Mouse (Mus musculus) yolk sac, embryonic 10.5 days (tissue): Measurements from ENCODE around the gene Cnep1r1.

Experiments used
- DNase-seq: peaks from one replicate; pipeline ENCODE4 v3.0.0-alpha.2; 2017; ENCODE audit warnings: low spot score

Gene Cnep1r1

DNA sequence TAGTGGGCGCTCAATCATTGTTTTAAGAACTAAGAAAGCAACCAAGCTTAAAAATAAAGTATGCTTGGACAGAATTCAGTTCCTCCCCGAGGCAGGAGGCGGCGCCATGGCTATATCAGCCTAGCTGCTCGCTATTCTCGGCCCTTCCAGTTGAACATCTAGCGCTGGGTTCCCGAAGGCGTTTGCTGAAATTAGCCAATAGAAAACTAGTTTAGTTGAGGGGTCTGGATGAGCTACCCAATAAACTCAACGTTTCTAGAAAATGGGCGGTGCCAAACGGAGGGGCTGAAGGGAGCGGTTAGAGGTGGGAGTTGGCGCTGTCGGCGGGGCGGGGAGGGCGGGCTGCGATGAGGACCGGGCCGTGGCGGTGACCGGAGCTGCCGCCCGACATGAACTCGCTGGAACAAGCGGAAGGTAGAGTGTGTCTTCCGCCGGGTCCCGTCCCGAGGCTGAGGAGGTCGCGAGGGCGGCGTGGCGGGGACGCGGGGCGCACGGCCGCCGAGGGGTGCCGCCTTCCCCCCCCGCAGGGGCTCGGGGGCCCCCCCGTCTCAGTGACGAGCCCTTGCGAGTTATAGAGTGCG, at the start of gene Cnep1r1:
Gene Cnep1r1, plus strand, starts transcription at position 314 of the 581 bp plus-strand sequence.
- DNase-seq = peak; percentile 98

DNA sequence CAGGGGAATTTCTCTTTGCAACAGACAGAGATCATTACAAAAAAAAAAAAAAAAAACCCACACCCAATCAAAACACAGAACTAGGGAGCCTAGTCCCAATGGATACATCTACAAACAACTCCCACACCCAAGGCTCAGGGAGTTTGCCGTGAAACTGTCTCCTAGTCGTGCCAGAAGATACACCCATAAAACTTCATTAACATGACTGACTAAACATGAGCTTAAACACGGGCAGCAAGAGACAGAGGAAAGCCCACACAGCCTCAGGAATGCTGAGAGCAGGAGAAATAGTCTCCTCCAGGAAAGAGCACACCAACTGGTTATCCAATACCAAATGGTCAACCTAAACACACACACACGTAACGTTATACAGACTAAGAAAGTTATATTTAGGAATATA, 36.4 kb upstream of the Cnep1r1 start:
- DNase-seq = no peak

DNA sequence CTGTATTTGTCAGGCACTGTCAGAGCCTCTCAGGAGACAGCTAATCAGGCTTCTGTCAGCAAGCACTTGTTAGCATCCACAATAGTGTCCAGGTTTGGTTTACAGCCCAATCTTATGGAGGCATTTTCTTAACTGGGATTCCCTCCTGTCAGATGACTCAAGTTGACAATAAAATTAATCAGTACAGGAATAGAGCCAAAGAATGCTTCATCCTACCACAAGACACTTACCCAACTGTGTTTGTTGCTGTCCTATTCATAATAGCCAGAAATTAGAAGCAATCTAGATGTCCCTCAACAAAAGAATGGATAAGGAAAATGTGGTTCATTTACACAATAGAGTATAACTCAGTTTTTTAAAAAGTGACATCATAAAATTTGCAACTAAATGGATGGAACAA, 30.6 kb upstream of the Cnep1r1 start:
- DNase-seq = no peak

DNA sequence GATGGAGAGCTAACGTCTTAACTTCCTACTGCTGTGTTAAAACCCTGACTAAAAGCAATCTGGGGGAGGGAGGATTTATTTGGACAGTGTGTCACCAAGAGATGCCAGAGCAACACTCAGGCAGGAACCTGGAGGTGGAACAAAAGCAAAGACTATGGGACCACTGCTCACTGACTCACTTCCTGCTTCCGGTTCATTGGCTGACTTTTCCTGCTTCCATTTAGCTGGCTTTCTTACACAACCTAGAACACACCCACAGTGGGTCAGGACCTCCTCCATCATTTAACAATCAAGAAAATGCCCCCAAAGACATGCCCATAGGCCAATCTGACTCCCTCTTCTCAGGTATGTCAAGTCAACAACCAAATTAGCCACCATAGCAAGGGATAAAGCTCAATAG, 26.9 kb upstream of the Cnep1r1 start:
- no peak for DNase-seq

DNA sequence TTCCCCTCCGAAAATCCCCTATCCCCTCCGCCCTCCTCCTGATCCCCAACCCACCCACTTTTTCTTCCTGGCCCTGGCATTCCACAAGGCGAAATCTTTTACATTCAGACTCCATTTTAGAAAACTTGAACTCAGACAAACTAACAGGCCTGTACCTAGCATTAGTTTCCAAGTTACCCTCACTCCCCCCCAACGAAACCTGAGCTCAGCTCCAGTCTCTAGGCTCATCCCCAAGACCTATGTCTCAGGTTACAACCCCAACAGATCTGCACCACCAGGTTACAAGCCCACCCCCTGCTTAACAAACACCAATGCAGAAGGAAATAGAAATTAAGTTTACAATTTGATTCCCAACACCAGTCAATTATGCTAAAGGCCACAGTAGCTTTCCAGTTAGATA, 25.2 kb upstream of the Cnep1r1 start:
- peak; percentile 5 for DNase-seq

DNA sequence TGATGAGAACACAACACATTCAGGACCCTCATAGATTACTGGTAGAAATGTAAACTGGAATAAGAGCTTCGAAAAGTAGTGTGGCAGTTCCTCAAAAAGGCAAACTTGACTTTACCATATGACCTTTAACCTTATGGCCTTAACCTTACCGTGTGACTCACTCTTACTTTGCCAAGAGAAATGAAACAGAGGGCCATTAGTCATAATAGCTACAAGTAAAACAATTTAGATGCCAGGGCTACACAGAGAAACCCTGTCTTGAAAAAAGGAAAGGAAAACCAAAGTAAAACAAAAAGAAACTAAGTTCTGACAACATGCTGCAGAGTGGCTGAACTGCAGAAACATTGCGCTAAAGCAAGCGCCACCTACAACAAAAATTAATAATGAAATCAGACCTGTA, 19.7 kb upstream of the Cnep1r1 start:
- DNase-seq = no peak

DNA sequence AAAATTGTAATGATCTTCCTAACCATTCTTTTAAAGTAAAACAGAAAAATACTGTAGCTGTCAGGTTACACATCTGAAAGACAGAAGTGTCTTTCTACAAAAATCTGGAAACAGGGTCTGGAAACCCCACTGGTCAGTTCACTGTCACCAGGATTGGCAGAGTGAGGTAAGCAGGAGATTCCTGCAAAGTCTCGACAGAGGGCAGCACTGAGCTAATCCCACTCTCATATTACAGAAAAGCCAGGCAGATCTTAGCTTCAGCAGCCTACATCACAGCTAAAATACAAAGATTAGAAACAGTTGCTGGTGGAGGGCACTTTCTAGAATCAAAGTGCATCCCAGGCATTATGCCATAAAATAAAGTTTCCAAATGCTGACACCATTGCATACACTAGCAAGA, 19.0 kb upstream of the Cnep1r1 start:
- no peak for DNase-seq

DNA sequence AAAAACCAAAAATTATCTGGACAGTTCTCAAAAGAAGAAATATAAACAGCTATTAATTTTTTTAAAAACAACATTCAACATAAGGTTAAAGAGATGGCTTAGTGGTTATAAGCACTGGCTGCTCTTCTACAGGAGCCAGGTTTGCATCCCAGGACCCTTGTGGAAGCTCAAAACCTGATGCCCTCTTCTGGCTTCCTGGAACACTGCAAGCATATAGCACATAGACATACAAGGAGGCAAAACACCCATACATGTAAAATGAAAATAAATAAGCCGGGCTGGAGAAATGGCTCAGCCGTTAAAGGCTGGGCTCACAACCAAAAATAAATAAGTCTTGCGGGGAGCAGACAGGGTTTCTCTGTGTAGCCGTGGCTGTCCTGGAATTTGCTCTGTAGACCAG, 9.3 kb upstream of the Cnep1r1 start:
- DNase-seq = no peak

DNA sequence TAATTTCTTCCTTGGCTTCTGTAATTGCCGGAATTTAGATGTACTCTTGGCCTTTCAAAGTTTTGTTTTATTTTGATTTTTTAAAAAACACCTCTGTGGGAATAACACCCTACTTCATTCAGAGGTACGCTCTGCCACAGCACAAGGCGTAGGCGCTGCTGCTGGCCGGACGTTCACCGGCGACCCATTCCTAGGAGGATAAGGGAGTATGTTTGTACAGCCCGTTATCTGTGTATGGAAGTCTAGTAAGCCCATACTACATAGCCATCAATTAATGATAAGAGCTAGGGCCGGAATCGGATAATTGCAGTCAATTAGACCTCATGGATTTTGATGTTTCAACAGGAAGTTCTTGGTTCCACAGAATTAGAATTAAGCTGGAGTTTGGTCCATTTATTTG, 507 bp downstream of the Cnep1r1 start:
- DNase-seq = no peak

DNA sequence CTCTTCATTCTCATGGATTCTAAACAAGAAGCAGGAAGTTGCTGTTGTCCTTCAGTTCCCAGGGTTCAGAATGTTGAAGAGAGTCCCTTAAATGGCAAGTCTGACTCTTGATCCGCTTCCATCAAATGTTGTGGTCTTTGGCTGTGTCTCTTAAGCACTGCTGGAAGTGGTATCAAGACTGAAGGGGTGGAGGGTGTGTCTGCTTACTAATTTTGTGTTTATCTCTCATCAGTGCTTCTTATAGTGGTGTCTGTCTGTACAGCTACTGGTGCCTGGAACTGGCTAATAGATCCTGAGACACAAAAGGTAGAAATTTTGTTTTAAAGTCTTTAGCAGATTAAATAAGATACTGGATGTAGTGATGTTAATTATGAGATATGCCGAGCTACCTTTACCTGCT, 6.3 kb downstream of the Cnep1r1 start:
- DNase-seq = no peak

DNA sequence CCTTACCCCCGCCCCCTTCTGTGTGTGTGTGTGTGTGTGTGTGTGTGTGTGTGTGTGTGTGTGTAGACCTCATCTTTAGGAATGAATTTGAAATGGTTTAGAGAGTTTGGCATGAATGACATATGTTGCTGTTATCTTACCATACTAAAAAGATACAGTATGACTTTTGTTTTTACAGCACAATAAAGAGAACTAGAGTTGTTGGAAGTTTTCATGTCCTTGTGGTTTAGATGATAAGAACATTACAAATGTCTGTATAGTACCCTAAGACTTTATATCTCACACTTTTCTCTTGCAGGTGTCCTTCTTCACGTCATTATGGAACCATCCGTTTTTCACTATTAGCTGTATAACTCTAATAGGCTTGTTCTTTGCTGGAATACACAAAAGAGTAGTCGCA, 10.8 kb downstream of the Cnep1r1 start:
- DNase-seq = no peak

DNA sequence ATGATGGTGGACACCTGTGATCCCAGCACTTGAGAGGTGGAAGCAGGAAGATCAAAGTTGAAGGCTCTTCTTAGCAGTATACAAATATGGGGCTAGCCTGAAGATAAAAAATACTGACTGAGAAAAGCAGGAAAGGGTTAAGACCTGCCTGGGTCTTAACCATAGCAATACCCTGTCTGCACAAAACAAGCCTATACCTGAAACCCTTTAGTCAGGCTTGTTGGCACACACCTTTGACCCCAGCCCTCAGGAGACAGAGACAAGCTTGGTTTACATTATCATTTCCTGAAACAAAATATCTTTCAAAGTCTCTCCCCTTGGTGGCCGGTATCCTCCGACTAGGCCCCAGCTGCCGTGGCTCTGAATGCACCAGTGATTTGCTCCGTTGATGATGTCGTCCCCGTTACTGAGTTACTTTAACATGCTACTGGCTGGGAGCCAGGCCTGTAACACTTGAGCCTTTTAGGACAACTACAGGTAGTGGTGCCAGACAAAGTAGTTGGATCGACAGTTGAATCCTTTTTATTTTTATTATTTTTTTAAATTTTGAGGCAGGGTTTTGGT, 12.3 kb downstream of the Cnep1r1 start:
- DNase-seq = peak; percentile 8

DNA sequence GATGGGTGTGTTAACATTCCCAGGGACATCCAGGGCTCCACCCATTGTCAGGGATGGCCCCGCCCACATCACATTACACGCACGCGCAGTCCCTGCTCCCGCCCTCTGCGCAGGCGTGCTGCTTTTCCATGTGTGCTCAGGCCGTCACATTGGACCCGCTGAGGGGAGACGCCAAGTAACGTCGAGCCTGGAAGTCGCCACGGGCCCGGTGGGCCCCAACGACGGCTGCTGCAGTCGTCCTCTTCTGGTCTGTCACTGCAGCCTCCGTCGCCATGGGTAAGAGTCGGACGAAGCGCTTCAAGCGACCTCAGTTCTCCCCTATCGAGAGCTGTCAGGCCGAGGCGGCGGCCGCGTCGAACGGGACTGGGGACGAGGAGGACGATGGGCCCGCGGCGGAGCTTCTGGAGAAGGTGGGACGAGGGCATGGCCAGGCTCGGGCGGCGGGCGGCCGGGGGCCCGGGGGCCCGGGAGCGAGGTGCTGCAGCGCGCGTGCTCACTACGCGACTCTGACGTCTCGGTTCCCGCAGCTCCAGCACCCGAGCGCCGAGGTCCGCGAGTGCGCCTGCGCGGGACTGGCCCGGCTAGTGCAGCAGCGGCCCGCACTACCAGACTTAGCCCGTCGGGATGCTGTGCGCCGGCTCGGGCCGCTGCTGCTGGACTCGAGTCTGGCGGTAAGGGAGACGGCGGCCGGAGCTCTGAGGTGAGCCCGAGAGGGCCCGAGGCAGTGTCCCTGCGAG, 19.3 kb downstream of the Cnep1r1 start, which contains the start of gene Heatr3:
Gene Heatr3, plus strand, starts transcription at position 108 of the 737 bp plus-strand sequence.
- peak; percentile 95 for DNase-seq

DNA sequence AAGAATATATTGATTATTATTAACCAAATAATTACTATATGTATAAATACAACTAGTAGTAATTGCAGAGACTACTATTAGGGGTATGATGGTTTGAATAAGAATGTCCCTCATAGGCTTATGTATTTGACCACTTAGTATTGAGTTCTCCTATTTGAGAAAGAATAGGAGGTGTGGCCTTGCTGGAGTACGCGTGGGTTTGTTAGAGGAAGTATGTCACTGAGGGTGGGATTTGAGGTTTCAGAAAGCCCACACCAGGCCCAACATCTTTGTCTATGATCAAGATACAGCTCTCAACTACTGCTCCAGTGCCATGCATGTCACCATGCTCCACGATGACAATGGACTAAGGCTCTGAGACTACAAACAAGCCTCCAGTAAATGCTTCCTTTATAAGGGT, 20.7 kb downstream of the Cnep1r1 start:
- no peak for DNase-seq

DNA sequence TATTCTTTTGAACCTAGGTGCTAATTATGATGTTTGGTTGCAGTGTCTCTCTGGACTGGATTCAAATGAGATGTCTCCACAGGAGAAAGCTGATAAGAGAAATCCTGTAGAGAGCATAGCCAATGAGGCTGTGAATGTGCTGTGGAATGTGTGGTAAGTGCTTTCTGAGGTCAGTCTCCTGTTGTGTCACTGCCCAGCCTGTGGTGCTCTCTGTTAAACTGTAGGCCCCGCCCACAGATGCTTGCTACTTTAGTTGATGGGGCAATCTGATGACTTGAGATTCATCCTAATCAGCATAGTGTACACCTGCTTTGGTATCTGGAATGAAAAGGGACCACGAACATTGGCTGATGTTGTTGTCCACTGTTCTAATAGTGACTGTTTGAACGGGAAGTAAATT, 23.1 kb downstream of the Cnep1r1 start:
- DNase-seq = no peak

DNA sequence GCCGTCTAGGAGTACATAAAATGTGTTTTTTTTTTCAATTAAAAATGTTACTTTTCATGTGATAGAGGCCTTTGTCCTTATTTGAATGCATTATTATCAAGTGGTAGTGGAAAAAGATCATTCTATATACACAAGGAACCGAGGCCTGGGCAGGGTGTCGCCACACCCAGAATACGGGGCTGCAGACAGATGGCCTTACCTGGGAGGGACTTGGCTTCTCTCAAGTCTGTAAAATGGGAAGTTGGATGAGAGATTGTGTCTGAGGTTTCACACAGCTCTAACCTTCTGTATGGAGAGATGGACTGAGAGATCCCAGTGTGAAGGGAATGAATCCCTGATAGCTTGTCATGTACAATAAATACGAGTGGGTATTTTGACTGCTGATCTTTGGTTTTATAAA, 25.5 kb downstream of the Cnep1r1 start:
- no peak for DNase-seq

DNA sequence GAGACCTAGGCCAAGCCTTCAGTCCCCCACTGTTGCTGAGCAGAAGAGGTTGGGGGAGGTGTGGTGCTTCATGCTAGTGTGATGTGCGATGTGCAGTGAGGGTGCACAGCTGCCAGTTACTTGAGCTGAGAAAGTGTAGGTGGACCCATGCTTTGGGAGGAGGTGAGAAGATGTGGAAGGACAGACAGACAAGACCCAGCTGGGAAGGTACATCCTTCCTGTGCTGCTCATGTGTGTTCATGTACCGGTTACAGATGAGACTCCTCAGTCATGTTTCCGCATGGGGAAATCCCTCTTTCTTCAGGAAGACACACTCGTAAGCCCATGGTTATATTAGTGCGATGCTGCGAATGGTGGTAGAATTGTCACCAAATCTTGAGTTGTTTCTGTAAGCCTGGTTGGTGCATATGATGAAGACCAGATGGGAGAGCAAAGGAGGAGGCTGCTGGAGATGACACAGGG, 32.4 kb downstream of the Cnep1r1 start:
- DNase-seq = no peak

DNA sequence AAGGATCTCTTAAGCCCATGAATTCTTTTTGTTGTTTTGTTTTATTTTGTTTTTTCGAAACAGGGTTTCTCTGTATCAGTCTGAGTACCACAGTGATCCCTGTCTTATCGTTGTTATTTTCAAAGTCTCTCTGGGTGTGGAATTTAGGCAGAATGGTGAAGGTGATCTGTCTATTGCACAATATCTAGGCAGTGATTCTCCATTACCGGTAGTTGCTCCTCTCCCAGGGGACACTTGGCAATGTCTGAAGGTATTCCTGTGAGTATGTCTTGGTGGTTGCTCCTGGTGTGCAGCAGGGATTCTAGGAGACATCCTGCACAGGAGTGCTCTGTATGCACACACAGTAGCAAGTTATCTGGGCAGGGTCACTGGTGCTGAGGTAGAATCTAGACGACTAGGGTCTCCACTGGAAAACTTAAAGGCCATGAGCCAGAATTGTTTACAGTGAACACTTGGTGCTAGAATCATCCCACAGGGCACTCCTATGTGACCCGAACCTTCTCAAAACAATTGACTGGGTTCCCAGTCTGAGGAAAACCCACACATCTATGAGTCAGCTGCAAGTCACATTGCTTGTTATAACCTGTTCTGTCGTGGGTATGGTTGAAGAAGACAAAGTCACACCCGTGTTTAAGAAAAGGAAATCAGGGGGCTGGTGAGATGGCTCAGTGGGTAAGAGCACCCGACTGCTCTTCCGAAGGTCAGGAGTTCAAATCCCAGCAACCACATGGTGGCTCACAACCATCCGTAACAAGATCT, 41.8 kb downstream of the Cnep1r1 start:
- DNase-seq = no peak

DNA sequence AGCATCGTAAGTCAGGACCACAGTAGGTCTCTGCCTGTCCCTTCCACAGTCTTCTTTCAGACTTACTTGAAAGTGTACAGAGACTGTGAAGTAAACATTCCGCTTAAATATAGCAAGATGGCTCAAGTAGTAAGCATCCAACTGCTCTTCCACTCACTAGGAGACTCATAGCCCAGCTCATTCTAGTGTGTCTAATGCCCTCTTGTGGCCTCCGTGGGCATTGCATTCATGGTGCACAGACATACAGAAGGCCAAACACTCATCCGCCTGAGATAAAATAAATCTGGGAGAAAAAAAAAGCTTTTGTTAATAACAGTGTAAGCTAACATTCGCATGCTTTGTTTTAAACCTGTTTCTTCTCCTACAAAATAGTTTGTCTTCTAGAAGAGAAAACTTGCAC, 42.9 kb downstream of the Cnep1r1 start:
- DNase-seq = peak; percentile 32

DNA sequence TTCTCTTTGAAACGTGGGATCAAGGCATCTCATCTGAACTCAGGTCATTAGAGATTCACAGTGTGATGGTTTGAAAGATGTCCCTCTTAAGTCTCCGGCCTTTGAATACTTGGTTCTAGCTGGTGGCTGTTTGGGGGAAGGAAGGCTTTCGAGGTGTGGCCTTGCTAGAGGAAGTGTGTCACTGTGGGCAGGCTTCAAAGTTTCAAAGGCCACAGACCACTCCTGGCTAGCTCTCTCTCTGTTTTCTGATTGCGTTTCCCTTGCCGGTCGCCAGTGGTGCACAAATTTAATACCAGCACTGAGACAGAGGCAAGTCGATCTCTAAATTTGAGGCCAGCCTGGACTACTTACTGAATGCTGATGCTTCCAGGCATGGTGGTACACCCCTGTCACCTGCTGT, 56.7 kb downstream of the Cnep1r1 start:
- no peak for DNase-seq

DNA sequence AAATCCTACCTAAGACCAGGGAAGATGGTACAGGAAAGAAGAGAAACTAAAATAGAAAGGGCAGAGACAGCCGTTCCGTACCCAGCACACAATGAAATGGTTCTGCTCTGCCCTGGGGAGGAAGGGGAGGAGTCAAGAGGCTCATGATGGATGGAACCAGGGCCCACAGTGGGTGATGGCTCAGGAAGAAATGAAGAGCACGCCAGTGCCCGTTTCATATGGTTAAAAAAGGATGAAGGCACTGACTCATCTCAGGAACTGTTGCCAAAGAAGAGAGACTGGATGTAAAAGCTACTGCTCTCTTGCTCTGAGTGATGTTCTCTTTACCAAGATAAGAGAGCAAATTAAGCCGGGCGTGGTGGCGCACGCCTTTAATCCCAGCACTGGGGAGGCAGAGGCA, 58.7 kb downstream of the Cnep1r1 start:
- DNase-seq = no peak

DNA sequence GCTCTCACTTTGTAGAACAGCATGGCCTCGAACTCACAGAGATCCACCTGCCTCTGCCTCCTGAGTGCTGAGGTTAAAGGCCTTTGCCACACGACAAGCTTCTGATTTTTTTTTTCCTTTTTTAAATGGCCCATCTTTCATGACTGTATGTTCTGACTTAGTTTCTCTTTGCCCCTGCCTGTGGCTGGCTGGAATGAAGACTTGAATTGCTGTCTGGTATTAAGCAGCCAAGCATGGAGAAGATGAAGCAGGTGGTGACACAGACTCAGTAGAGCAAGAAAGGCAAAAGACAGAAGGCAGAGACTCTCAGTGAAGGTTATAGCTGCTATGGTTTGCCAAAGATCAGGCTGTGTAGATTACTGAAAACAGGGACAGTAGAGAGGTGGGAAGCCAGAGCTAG, 64.6 kb downstream of the Cnep1r1 start:
- DNase-seq = no peak
